Mouse (Mus musculus): Measurements from ENCODE around the gene Nek7.

DNA sequence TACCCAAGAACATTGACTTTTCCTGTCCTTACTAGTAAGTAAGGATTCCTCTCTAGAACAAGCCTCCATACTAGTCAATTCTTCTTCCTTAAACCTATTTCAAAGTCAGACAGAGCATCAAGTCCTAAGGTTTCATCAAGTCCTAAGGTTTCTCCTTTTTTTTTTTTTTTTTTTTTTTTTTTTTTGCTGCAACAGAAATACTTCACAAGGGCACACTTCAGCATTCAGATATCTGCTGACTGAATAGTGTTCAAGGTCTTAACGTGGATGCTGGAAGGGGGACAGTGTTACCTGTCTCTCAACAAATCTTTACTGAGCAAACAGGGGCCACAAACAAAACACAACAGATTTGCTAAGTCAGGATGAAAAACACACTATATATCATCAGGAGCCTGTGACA is 7.8 kb downstream of the Nek7 start:
- TF ChIP-seq POLR2A (IDR thresholded peaks at IDR 0.05; ENCODE audit: insufficient read depth, low read depth, low read length) (no peak), CTCF (IDR thresholded peaks at IDR 0.05) (no peak), EP300 (IDR thresholded peaks at IDR 0.05; ENCODE audit: insufficient read depth, low read depth, low read length) (no peak)

Measured in heart, adult 2 months (tissue).